Mouse (Mus musculus): ENCODE data around the gene Bsg.

GRCm38 (mm10) chr10:79683726-79684640 lies 20.3 kb upstream of the Bsg start:
- TF ChIP-seq POLR2A (IDR thresholded peaks at IDR 0.05; ENCODE audit: insufficient read depth, low read depth, low read length) (no peak), CTCF (IDR thresholded peaks at IDR 0.05; ENCODE audit: insufficient read depth, low read depth, low read length) (no peak)

All from olfactory bulb, adult 2 months (tissue).